Mouse (Mus musculus) heart, postnatal 0 days (tissue): ENCODE measurements at regions not wholly inside any gene's neighbourhood (a gene's known extent, or its start where the extent isn't known, plus 50 kb on each side); places are given as distances from the start of the nearest gene placed in this dataset.

Source experiments
- ATAC-seq: fragments of 200-750 bp; cut with Nextera tagmentation; 2 replicates; pipeline ENCODE4 v1.8.0; 2017; ENCODE audit warnings: low read depth, moderate number of reproducible peaks, moderate library complexity; ENCODE audit not compliant: insufficient read depth
- DNase-seq: peaks from one replicate; pipeline ENCODE4 v3.0.0-alpha.2; 2016; ENCODE audit warnings: low spot score
- H3K27ac ChIP-seq: fragments of 300-500 bp; sonication (generic); 2 replicates; pipeline ENCODE4 v1.5.1; 2014; ENCODE audit warnings: low read depth, mild to moderate bottlenecking
- H3K27me3 ChIP-seq: fragments of 300-500 bp; sonication (generic); 2 replicates; pipeline ENCODE4 v1.6.1; 2014; ENCODE audit warnings: low read length, mixed read lengths; ENCODE audit not compliant: control insufficient read depth, insufficient read depth
- H3K36me3 ChIP-seq: fragments of 300-500 bp; sonication (generic); replicated peaks from 2 replicates; pipeline ENCODE4 v1.6.1; 2014; ENCODE audit warnings: low read length, mixed read lengths; ENCODE audit not compliant: control insufficient read depth, insufficient read depth
- H3K4me1 ChIP-seq: fragments of 300-500 bp; sonication (generic); 2 replicates; pipeline ENCODE4 v1.6.1; 2014; ENCODE audit warnings: antibody characterized with exemption; ENCODE audit not compliant: control insufficient read depth, insufficient read depth
- H3K4me2 ChIP-seq: fragments of 300-500 bp; sonication (generic); 2 replicates; pipeline ENCODE4 v1.6.1; 2014; ENCODE audit warnings: low read depth, mild to moderate bottlenecking, low read length, moderate library complexity
- H3K4me3 ChIP-seq: fragments of 300-500 bp; sonication (generic); 2 replicates; pipeline ENCODE4 v1.5.1; 2014; ENCODE audit warnings: low read depth, low read length
- H3K9ac ChIP-seq: fragments of 300-500 bp; sonication (generic); replicated peaks from 2 replicates; pipeline ENCODE4 v1.6.1; 2014; ENCODE audit warnings: low read depth, low read length, mixed read lengths
- H3K9me3 ChIP-seq: fragments of 300-500 bp; sonication (generic); replicated peaks from 2 replicates; pipeline ENCODE4 v1.6.1; 2016; ENCODE audit warnings: low read length; ENCODE audit not compliant: control insufficient read depth
- CTCF ChIP-seq: IDR thresholded peaks from 2 replicates; pipeline ENCODE4 v1.5.1; 2016; ENCODE audit warnings: antibody characterized with exemption, control low read depth, low read depth
- EP300 ChIP-seq: IDR thresholded peaks from 2 replicates; pipeline ENCODE4 v1.6.1; 2016; ENCODE audit warnings: antibody characterized with exemption, low read depth
- WGBS: fragments of 180-500 bp; shearing (Covaris S2); extraction: QIAGEN DNeasy Blood & Tissue Kit; methylation state at CpG from one replicate; pipeline ENCODE4 v1.1.7; 2014; 5-methylcytosine and 5-hydroxymethylcytosine counted together

DNA sequence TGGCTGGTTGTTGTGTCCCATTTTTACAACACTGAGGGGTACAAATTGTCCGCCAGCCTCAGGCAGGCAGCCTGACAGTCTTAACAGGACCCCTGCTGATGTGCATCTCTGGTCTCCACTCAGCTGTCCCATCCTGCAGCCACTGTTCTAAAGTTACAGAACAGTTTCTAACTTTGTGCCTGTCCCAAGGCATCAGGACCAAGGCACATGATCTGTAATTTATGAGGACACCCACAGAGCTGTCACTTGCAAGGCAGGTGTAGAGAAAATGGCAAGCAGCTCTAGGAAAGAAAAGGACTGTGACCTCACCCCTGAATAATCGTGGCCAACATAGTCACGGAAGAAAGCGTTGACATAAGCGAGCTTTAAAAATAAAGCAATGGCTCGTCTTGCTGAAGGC is 93.0 kb upstream of the Vgll2 start:
- DNase-seq, result no peak
- Histone ChIP-seq H3K4me3 (no peak overlapping the region), H3K4me2 (no peak overlapping the region)

DNA sequence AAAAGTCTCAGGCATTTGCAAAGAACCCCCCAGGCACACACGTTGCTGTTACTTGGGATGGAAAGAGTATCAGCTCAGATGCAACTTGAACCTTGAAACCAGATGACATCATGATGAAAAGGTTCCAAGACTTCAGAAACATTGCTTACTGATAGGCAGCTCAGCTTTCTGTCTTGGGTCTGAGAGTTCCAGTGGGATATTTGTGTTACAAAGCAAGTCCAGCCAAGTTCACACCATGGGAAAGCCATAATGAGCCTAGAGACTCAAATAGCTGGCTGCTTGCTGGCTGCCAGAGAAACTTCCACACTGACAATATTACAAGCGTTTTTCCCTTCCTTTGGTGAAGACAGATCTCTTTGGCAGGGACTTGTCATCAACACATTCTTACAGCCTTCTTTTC is 92.0 kb upstream of the Vgll2 start:
- H3K27me3 ChIP-seq, result no peaks in the 10 kb centered on the region
- H3K4me1 ChIP-seq, result peaks cover 6% of the 10 kb centered on the region; the same call in 1 of the 2 replicates
- no peak overlapping the region for H3K4me3 ChIP-seq
- H3K9me3 ChIP-seq, result no peaks in the 10 kb centered on the region
- ATAC-seq, result no peak
- H3K4me2 ChIP-seq, result no peak overlapping the region
- no peak overlapping the region for H3K27ac ChIP-seq
- no peak for TF ChIP-seq CTCF
- no peak for TF ChIP-seq EP300
- H3K9ac ChIP-seq, result no peak overlapping the region
- no peak for DNase-seq
- no peaks in the 10 kb centered on the region for H3K36me3 ChIP-seq
- 24% methylated on average over 2 of the region's 2 CpGs for WGBS

More for the DNA sequence above, 93.0 kb upstream of the Vgll2 start:
- TF ChIP-seq EP300 (no peak), CTCF (no peak)
- no peak for ATAC-seq
- Histone ChIP-seq H3K27me3 (no peaks in the 10 kb centered on the region), H3K36me3 (no peaks in the 10 kb centered on the region), H3K27ac (no peak overlapping the region), H3K9ac (no peak overlapping the region), H3K4me1 (peaks cover 6% of the 10 kb centered on the region; the same call in 1 of the 2 replicates), H3K9me3 (no peaks in the 10 kb centered on the region)
- WGBS, result 50% methylated on average over 6 of the region's 6 CpGs

DNA sequence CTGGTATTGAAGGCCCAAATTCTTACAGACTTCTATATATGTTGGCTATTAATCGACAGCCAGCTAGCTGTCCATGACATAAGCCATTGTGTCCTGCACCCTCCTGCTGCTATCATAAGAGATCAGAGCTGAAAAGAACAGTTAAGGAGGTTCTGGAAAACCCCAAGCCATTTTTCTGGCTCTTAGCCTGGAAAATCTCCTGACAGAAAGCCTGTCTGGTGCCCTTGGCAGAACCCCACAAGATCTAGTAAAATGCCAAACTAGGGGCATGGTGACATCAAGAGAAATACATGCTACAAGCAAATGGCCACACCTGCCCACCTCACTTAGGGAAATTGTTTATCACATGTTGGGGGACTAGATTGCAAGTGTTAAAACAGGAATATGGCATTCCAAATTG is 91.6 kb upstream of the Vgll2 start:
- WGBS, result 25% methylated on average over 1 of the region's 1 CpGs
- Histone ChIP-seq H3K27me3 (no peaks in the 10 kb centered on the region), H3K4me2 (no peak overlapping the region), H3K9ac (no peak overlapping the region), H3K4me1 (peaks cover 6% of the 10 kb centered on the region; the same call in 1 of the 2 replicates), H3K36me3 (no peaks in the 10 kb centered on the region), H3K4me3 (no peak overlapping the region), H3K27ac (no peak overlapping the region), H3K9me3 (no peaks in the 10 kb centered on the region)
- ATAC-seq (no peak), DNase-seq (no peak)
- no peak for TF ChIP-seq EP300
- no peak for TF ChIP-seq CTCF

DNA sequence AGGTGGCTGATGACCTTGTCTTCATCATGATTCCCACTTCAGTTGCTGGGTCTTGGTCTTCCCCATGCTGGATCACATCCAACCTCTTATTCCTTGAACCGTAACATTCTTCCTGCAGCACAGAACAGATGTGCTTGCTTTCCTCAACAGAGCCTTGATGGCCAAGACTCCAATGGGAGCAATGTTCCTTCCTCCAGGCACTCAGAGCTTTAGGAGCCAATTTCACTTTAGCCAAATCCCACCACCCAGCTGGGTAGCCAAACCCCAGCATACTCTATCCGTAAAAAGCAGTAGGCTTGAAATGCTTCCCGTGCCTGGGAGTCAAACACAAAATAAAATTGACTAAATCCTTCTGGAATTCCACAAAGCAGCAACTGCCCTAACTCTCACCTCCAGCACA is 86.8 kb upstream of the Vgll2 start:
- Histone ChIP-seq H3K9ac (no peak overlapping the region), H3K9me3 (no peaks in the 10 kb centered on the region), H3K4me1 (peaks cover 2% of the 10 kb centered on the region; the same call in 1 of the 2 replicates), H3K27ac (no peak overlapping the region), H3K36me3 (no peaks in the 10 kb centered on the region), H3K27me3 (no peaks in the 10 kb centered on the region), H3K4me3 (no peak overlapping the region), H3K4me2 (no peak overlapping the region)
- WGBS, result 69% methylated on average over 3 of the region's 3 CpGs
- ATAC-seq (no peak), DNase-seq (no peak)
- TF ChIP-seq CTCF, result no peak
- no peak for TF ChIP-seq EP300

DNA sequence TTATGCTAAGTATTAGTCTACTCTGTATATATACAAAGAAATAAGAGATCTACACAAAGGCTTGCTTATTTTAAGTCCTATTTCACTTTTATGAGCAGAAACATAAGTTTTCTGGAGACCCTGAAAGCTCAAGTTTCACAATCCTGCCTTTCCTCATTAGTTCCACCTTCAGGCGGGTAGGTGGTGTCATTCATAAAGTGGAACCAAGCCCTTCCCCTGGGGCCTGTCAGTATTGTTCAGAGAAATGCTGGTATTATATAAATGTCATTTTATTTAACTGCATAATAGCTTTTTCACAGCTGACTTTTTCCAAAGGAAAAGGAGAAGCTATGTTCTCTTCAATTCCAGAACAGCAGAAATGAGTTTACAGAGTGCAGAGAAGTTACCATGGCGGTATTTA is 81.1 kb upstream of the Vgll2 start:
- ATAC-seq, result no peak
- Histone ChIP-seq H3K9ac (no peak overlapping the region), H3K4me1 (peaks cover 8% of the 10 kb centered on the region), H3K4me2 (no peak overlapping the region), H3K36me3 (no peaks in the 10 kb centered on the region), H3K27ac (no peak overlapping the region), H3K4me3 (no peak overlapping the region), H3K9me3 (no peaks in the 10 kb centered on the region), H3K27me3 (no peaks in the 10 kb centered on the region)
- DNase-seq, result no peak
- 77% methylated on average over 2 of the region's 2 CpGs for WGBS
- TF ChIP-seq CTCF, result no peak
- no peak for TF ChIP-seq EP300

DNA sequence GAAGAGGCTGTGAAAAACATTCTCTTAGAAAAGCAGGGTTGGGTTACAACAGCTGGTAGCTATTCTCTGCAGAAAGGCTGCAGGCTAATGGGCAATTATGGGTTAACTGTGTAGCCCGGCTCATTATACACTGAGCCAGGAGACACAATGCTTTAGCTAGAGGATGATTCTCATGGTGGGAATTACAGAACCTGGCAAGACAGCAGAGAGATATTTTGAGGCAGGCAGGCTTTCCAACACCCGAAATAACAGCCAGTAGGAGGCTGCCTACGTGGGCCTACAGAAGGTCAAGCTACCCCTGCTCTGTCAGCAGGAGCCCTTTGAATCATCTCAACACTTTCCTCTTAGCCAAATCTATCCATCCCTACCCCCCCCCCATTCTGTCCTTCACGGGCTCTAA is 76.6 kb upstream of the Vgll2 start:
- H3K4me2 ChIP-seq, result no peak overlapping the region
- WGBS, result 22% methylated on average over 4 of the region's 4 CpGs
- no peak overlapping the region for H3K4me3 ChIP-seq
- H3K36me3 ChIP-seq, result no peaks in the 10 kb centered on the region
- no peak overlapping the region for H3K27ac ChIP-seq
- ATAC-seq (no peak), DNase-seq (no peak)
- no peak overlapping the region for H3K9ac ChIP-seq
- H3K27me3 ChIP-seq, result no peaks in the 10 kb centered on the region
- H3K9me3 ChIP-seq, result no peaks in the 10 kb centered on the region
- no peak for TF ChIP-seq CTCF
- TF ChIP-seq EP300, result no peak
- peaks cover 9% of the 10 kb centered on the region for H3K4me1 ChIP-seq
